Mouse (Mus musculus) erythroblast, embryonic 14.5 days (primary cell): ENCODE measurements around the gene Mdn1.

Experiments used
- GATA1 ChIP-seq: IDR thresholded peaks from 2 replicates; pipeline ENCODE4 v1.6.1; 2012; ENCODE audit warnings: low read length, inconsistent platforms, mixed read lengths
- TAL1 ChIP-seq: IDR thresholded peaks from 3 replicates; pipeline ENCODE4 v1.6.1; 2012; ENCODE audit warnings: low read length, inconsistent platforms, mixed read lengths

GRCm38 (mm10) chr4:32799966-32800576 lies 143.2 kb downstream of the Mdn1 start, which contains the start of gene Lyrm2:
- TF ChIP-seq TAL1 (no peak), GATA1 (no peak)
